Mouse (Mus musculus) ovary, postnatal 14 days (tissue): Measurements from ENCODE around the gene Lrrc32.

Experiments
- DNase-seq: peaks from one replicate; pipeline ENCODE4 v3.0.0; 2022; ENCODE audit warnings: low spot score

Lrrc32 gene

GRCm38 (mm10) chr7:98544556-98544955, 55.5 kb downstream of the Lrrc32 start:
- no peak for DNase-seq

GRCm38 (mm10) chr7:98548839-98549238, 59.8 kb downstream of the Lrrc32 start:
- DNase-seq, result no peak

GRCm38 (mm10) chr7:98550596-98550995, 61.5 kb downstream of the Lrrc32 start:
- DNase-seq, result no peak

- no peak for DNase-seq
Observed at GRCm38 (mm10) chr7:98551041-98551440, 62.0 kb downstream of the Lrrc32 start.
